Mouse (Mus musculus) forebrain, embryonic 14.5 days (tissue): ENCODE data around the gene Zfp710. TPM values are rescaled to one million over a fixed set of nuclear protein-coding genes. Genes with fewer than 3 reads are reported as not detected.
A peak's percentile ranks its signal among the peaks of the same experiment; 100 is the strongest.
"Not testable (repeated sequence)": the region's sequence is repeated elsewhere in the genome, so short reads cannot be mapped to it uniquely, and the experiment has no call there.

Source experiments
- ATAC-seq: fragments of 200-750 bp; cut with Nextera tagmentation; 2 replicates; pipeline ENCODE4 v1.8.0; 2017; ENCODE audit warnings: mild to moderate bottlenecking, moderate library complexity
- DNase-seq: peaks from one replicate; pipeline ENCODE4 v3.0.0-alpha.2; 2015; ENCODE audit warnings: low spot score
- H3K27ac ChIP-seq: fragments of 300-500 bp; sonication (generic); 2 replicates; pipeline ENCODE4 v1.5.1; 2014; ENCODE audit warnings: low read depth, mild to moderate bottlenecking, control low read depth, low read length, moderate library complexity
- H3K27me3 ChIP-seq: fragments of 300-500 bp; sonication (generic); replicated peaks from 2 replicates; pipeline ENCODE4 v1.6.1; 2014; ENCODE audit warnings: low read length, control low read depth, mixed read lengths; ENCODE audit not compliant: control insufficient read depth, insufficient read depth
- H3K36me3 ChIP-seq: fragments of 300-500 bp; sonication (generic); 2 replicates; pipeline ENCODE4 v1.6.1; 2014; ENCODE audit warnings: low read length, control low read depth; ENCODE audit not compliant: control insufficient read depth, insufficient read depth
- H3K4me1 ChIP-seq: fragments of 300-500 bp; sonication (generic); 2 replicates; pipeline ENCODE4 v1.6.1; 2014; ENCODE audit warnings: antibody characterized with exemption, low read length, control low read depth; ENCODE audit not compliant: control insufficient read depth, insufficient read depth
- H3K4me2 ChIP-seq: fragments of 300-500 bp; sonication (generic); 2 replicates; pipeline ENCODE4 v1.6.1; 2014; ENCODE audit warnings: mild to moderate bottlenecking, control low read depth, low read length
- H3K4me3 ChIP-seq: fragments of 300-500 bp; sonication (generic); 2 replicates; pipeline ENCODE4 v1.5.1; 2014; ENCODE audit warnings: low read depth, low read length, control low read depth
- H3K9ac ChIP-seq: fragments of 300-500 bp; sonication (generic); 2 replicates; pipeline ENCODE4 v1.6.1; 2014; ENCODE audit warnings: mild to moderate bottlenecking, low read length, control low read depth, moderate library complexity
- H3K9me3 ChIP-seq: fragments of 300-500 bp; sonication (generic); replicated peaks from 2 replicates; pipeline ENCODE4 v1.6.1; 2016; ENCODE audit warnings: low read length, control low read depth, mixed read lengths; ENCODE audit not compliant: control insufficient read depth
- WGBS: fragments of 180-500 bp; shearing (Covaris S2); extraction: QIAGEN DNeasy Blood & Tissue Kit; methylation state at CpG from one replicate; pipeline ENCODE4 v1.1.7; 2014; 5-methylcytosine and 5-hydroxymethylcytosine counted together
- polyA plus RNA-seq: library from polyadenylated mRNA; unstranded; fragments of >200 nt; fragmentation: Nextera tagmentation; extraction: Ambion mirVana; gene quantifications from 2 replicates; pipeline ENCODE4 v1.2.1, GENCODE M21; 2014

The Zfp710 gene
- 17.6 and 18.3 TPM in 2 replicates for polyA plus RNA-seq

DNA sequence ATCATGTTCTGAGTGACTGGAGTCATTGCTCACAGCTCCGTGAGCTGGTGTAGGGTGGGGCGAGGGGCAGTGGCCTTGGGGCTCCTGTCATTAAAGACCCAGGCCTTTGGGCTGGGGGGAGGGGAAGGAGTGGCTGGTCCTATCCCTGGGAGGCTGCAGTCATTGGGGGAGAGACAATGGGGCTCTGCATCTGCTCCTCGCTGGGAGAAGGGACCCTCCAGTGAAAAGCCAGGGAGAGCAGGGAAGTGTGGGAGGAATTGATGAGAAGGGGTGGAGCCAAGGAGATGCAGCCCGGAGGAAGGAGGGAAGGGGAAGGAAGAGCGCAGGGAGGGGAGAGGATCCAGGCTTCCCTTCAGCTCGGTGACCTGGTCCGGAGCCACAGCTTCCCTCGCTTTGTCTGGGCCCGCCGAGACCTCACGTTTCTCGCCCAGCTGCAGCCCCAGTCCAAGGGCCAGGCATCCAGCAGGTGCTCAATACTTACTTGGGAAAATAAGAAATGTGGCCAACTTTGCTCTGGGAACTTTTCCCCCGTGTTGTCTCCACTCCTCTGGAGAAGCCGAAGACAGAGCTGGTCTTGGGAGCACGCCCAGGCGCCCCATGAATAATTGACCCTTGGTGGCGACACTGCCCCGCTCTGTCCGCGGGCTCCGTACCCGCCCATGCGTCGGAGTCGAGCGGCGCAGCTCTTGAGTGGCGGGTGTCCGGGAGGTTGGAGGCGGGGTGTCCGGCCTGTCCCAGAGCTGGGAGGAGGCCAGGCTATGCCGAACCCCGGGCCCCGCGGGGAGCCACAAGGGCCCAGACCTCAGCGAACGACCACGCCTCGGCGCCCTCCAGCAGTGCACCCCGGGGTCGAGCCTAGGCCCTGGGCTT lies at the start of gene Zfp710:
TSS of gene Zfp710 (plus strand) at position 294 of the 870 bp plus-strand sequence.
- H3K9me3 ChIP-seq: no peaks in the 10 kb centered on the region
- H3K4me1 ChIP-seq: peaks cover 19% of the 10 kb centered on the region; the same call in 1 of the 2 replicates
- DNase-seq: peak; percentile 87
- ATAC-seq: peak; percentile 76
- H3K27ac ChIP-seq: peak within 1 kb of the TSS; percentile 98
- H3K36me3 ChIP-seq: no peaks in the 10 kb centered on the region
- peak within 1 kb of the TSS; percentile 95 for H3K9ac ChIP-seq
- no peaks in the 10 kb centered on the region for H3K27me3 ChIP-seq
- WGBS: 0% methylated on average over 42 of the region's 42 CpGs
- peak within 1 kb of the TSS; percentile 76 for H3K4me2 ChIP-seq
- H3K4me3 ChIP-seq: peak within 1 kb of the TSS; percentile 85

- Histone ChIP-seq H3K36me3 (no peaks in the 10 kb centered on the region), H3K4me2 (no peak overlapping the region), H3K27me3 (no peaks in the 10 kb centered on the region), H3K4me1 (no peaks in the 10 kb centered on the region), H3K9ac (no peak overlapping the region), H3K4me3 (no peak overlapping the region), H3K27ac (no peak overlapping the region), H3K9me3 (no peaks in the 10 kb centered on the region)
- no peak for DNase-seq
- 87% methylated on average over 2 of the region's 2 CpGs for WGBS
- ATAC-seq: no peak
Measured at GRCm38 (mm10) chr7:79975316-79975715, 49.3 kb upstream of the Zfp710 start.

DNA sequence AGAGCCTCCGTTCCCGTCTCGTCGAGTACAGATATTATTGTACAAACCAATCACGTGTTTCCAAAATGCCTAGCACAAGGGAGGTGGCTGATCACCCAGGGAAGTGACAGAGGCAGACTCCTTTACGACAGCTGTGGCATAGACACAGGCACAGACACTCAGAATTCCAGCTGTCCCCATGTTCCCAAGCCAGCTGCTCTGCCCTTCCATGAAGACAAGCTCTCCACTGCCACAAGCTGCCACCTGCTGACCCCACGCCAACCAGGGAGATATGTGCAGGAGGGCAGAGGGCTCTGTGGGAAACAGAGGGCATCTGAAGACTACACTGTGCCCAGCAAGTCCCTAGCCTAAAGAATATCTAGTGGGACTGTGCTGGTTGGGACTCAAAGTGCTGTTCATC lies 37.9 kb upstream of the Zfp710 start:
- H3K36me3 ChIP-seq: no peaks in the 10 kb centered on the region
- no peaks in the 10 kb centered on the region for H3K27me3 ChIP-seq
- H3K9ac ChIP-seq: no peak overlapping the region
- H3K4me3 ChIP-seq: no peak overlapping the region
- WGBS: 83% methylated on average over 7 of the region's 7 CpGs
- no peaks in the 10 kb centered on the region for H3K4me1 ChIP-seq
- H3K4me2 ChIP-seq: no peak overlapping the region
- ATAC-seq (no peak), DNase-seq (no peak)
- H3K9me3 ChIP-seq: no peaks in the 10 kb centered on the region
- H3K27ac ChIP-seq: no peak overlapping the region

- Histone ChIP-seq H3K27ac (no peak overlapping the region), H3K36me3 (no peaks in the 10 kb centered on the region), H3K4me2 (no peak overlapping the region), H3K9me3 (no peaks in the 10 kb centered on the region), H3K4me3 (no peak overlapping the region), H3K9ac (no peak overlapping the region), H3K27me3 (no peaks in the 10 kb centered on the region), H3K4me1 (no peaks in the 10 kb centered on the region)
- no peak for DNase-seq
- WGBS: 78% methylated on average over 3 of the region's 3 CpGs
- ATAC-seq: no peak
Measured at GRCm38 (mm10) chr7:79987745-79988144, 36.9 kb upstream of the Zfp710 start.

DNA sequence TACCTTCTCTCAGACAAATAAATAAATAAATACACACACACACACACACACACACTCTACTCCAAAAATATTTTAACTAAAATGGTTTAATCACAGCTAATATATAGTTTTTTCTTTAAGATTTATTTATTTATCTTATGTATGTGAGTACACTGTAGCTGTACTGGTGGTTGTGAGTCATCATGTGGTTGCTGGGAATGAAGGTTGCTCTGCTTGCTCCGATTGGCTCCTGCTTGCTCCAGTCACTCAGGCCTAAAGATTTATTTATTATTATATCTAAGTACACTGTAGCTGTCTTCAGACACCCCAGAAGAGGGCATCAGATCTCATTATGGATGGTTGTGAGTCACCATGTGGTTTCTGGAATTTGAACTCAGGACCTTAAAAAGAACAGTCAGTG lies 36.1 kb upstream of the Zfp710 start:
- 94% methylated on average over 1 of the region's 1 CpGs for WGBS
- H3K27ac ChIP-seq, H3K9me3 ChIP-seq, H3K27me3 ChIP-seq, H3K4me1 ChIP-seq, H3K9ac ChIP-seq, H3K4me3 ChIP-seq, H3K36me3 ChIP-seq, ATAC-seq, DNase-seq, H3K4me2 ChIP-seq: not testable (repeated sequence)

DNA sequence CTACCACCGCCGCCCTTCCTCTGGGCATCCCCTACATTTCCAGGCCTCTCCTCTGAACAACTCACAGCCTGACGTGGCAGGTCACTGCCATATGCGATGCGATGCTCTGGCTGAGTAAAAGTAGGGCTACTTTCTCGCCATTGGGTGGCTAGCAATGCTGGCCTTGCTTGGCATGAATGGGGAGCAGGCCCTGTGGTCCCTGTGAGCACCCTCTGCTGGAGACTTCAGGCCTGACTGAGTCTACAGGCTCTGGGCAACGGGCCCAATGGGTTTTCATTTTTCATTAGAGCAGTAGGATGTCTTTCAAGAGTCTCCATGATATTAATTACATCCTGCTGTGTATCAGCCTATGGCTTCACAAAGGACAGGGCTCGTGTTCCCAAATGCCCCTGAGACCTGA lies 30.1 kb upstream of the Zfp710 start:
- no peak for ATAC-seq
- 19% methylated on average over 8 of the region's 8 CpGs for WGBS
- peak; percentile 64 for DNase-seq

GRCm38 (mm10) chr7:79997761-79998160 lies 26.9 kb upstream of the Zfp710 start:
- Histone ChIP-seq H3K27me3 (no peaks in the 10 kb centered on the region), H3K27ac (no peak overlapping the region), H3K9ac (no peak overlapping the region), H3K4me3 (no peak overlapping the region), H3K9me3 (no peaks in the 10 kb centered on the region), H3K4me2 (no peak overlapping the region), H3K4me1 (peaks cover 2% of the 10 kb centered on the region; the same call in 1 of the 2 replicates), H3K36me3 (no peaks in the 10 kb centered on the region)
- WGBS: 88% methylated on average over 1 of the region's 1 CpGs
- DNase-seq (no peak), ATAC-seq (no peak)

More for the DNA sequence above, 30.1 kb upstream of the Zfp710 start:
- no peaks in the 10 kb centered on the region for H3K36me3 ChIP-seq
- H3K27me3 ChIP-seq: no peaks in the 10 kb centered on the region
- no peak overlapping the region for H3K9ac ChIP-seq
- H3K9me3 ChIP-seq: no peaks in the 10 kb centered on the region
- H3K4me1 ChIP-seq: no peaks in the 10 kb centered on the region
- no peak overlapping the region for H3K4me2 ChIP-seq
- H3K4me3 ChIP-seq: no peak overlapping the region
- no peak overlapping the region for H3K27ac ChIP-seq

GRCm38 (mm10) chr7:80002353-80003055 lies 22.1 kb upstream of the Zfp710 start:
- H3K4me1 ChIP-seq: peaks cover 2% of the 10 kb centered on the region; the same call in 1 of the 2 replicates
- DNase-seq (peak; percentile 51), ATAC-seq (no peak)
- no peak overlapping the region for H3K9ac ChIP-seq
- H3K4me2 ChIP-seq: no peak overlapping the region
- WGBS: 60% methylated on average over 11 of the region's 11 CpGs
- no peaks in the 10 kb centered on the region for H3K36me3 ChIP-seq
- no peaks in the 10 kb centered on the region for H3K9me3 ChIP-seq
- H3K27ac ChIP-seq: 0 out of 2 replicates have a peak overlapping the region, but pooled peaks have one; percentile 33
- H3K27me3 ChIP-seq: no peaks in the 10 kb centered on the region
- H3K4me3 ChIP-seq: no peak overlapping the region
